Mouse (Mus musculus) liver, embryonic 14.5 days (tissue): Measurements from ENCODE around the gene Fhod1.

Experiments used
- CTCF ChIP-seq: IDR thresholded peaks from 2 replicates; pipeline ENCODE4 v1.5.1; 2016; ENCODE audit warnings: antibody characterized with exemption, low read depth, control low read depth
- EP300 ChIP-seq: IDR thresholded peaks from 2 replicates; pipeline ENCODE4 v1.6.1; 2016; ENCODE audit warnings: antibody characterized with exemption, low read depth

DNA sequence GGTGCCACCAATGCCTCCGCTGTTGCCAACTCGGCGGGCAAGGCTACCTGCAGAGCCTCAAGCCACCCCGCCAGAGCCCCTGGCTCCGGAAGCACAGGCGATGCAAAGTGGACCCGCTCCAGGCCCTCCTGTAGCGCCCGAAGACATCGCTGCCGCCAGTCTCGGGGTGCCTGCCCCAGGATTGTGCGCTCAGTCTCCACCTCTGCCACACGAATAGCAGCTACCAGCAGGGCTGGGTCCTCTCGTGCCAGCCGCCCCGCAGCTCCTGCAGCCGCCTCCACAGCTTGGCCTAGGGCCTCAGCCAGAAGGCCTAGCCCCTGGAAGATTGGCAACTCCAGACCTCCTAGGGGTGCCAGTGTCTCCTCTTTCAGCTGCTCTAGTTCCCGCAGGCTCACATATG is 54.3 kb downstream of the Fhod1 start:
- TF ChIP-seq EP300 (no peak), CTCF (no peak)
